14 mouse cellular contexts compared by ENCODE assay signal in the genomic region with DNA sequence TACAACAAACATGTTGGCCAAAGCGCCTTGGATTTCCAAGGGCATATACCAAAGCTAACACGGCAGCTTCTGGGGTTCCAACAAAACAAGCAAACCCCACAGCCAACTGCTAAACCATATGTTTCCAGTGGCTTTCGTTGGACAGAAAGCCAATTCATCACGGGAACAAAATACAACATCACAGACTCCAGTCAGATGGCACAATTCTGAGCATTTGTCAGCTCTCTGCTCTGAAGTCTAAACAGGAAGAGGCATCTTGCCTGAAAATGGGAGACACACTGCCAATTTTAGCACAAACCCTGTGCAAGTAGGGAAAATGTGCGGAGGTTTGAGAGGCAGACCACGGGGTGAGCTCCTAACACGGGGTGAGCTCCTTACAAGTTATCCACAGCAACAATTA.
DNase-seq lines count a peak whose midpoint lies in the region; ATAC-seq and TF ChIP-seq lines count a peak whose summit lies in the region.
"Had no signal": no experiment of that assay in that cellular context is flagged by ENCODE, and none has a peak within 500 bp of the region (broad histone marks: within the 10 kb centered on the region; RNA-seq: fewer than 3 reads in every experiment).

No protein-coding gene starts in this region.

- H3K4me2 ChIP-seq in forebrain, embryonic 13.5 days: no peak overlapping the region
- H3K4me2 ChIP-seq in forebrain, embryonic 11.5 days (ENCODE audit: low read depth, low read length, severe bottlenecking): no peak overlapping the region
- H3K4me2 ChIP-seq in midbrain, postnatal 0 days (ENCODE audit: low read depth, low read length, poor library complexity, severe bottlenecking): no peak overlapping the region
- no peak overlapping the region for H3K4me2 ChIP-seq in intestine, embryonic 16.5 days (ENCODE audit: low read depth, low read length)
- H3K4me2 ChIP-seq: heart, embryonic 12.5 days; midbrain, embryonic 12.5 days; neural tube, embryonic 12.5 days had no signal

- peaks cover 5% of the 10 kb centered on the region; the same call in 1 of the 2 replicates for H3K4me1 ChIP-seq in forebrain, embryonic 13.5 days
- no peaks in the 10 kb centered on the region for H3K4me1 ChIP-seq in forebrain, embryonic 11.5 days (replicated peaks; ENCODE audit: control insufficient read depth, insufficient read depth, low read length)
- no peaks in the 10 kb centered on the region for H3K4me1 ChIP-seq in midbrain, postnatal 0 days (ENCODE audit: insufficient read depth, low read length)
- H3K4me1 ChIP-seq in midbrain, embryonic 10.5 days: peaks cover 11% of the 10 kb centered on the region; the same call in 1 of the 2 replicates
- H3K4me1 ChIP-seq in intestine, embryonic 16.5 days (ENCODE audit: control insufficient read depth, insufficient read depth, low read length): peaks cover 4% of the 10 kb centered on the region; the same call in 1 of the 2 replicates
- H3K4me1 ChIP-seq: midbrain, embryonic 12.5 days had no signal

- WGBS in forebrain, embryonic 13.5 days: 91% methylated on average over 7 of the region's 7 CpGs
- WGBS in forebrain, embryonic 11.5 days: 86% methylated on average over 7 of the region's 7 CpGs
- 70% methylated on average over 7 of the region's 7 CpGs for WGBS in midbrain, postnatal 0 days
- 83% methylated on average over 7 of the region's 7 CpGs for WGBS in midbrain, embryonic 10.5 days
- WGBS in intestine, embryonic 16.5 days: 53% methylated on average over 7 of the region's 7 CpGs

- no peaks in the 10 kb centered on the region for H3K27me3 ChIP-seq in forebrain, embryonic 13.5 days
- H3K27me3 ChIP-seq in forebrain, embryonic 11.5 days (ENCODE audit: control insufficient read depth, insufficient read depth, low read length): no peaks in the 10 kb centered on the region
- H3K27me3 ChIP-seq in midbrain, postnatal 0 days (ENCODE audit: insufficient read depth, low read length): no peaks in the 10 kb centered on the region
- no peaks in the 10 kb centered on the region for H3K27me3 ChIP-seq in midbrain, embryonic 10.5 days (ENCODE audit: low read depth, poor library complexity, severe bottlenecking)
- no peaks in the 10 kb centered on the region for H3K27me3 ChIP-seq in intestine, embryonic 16.5 days (replicated peaks; ENCODE audit: control insufficient read depth, insufficient read depth, low read length)
- H3K27me3 ChIP-seq: heart, embryonic 12.5 days; midbrain, embryonic 12.5 days; neural tube, embryonic 12.5 days had no signal

- H3K27ac ChIP-seq in forebrain, embryonic 13.5 days: no peak overlapping the region
- H3K27ac ChIP-seq in forebrain, embryonic 11.5 days (ENCODE audit: low read depth, low read length): no peak overlapping the region
- no peak overlapping the region for H3K27ac ChIP-seq in midbrain, postnatal 0 days (ENCODE audit: low read depth, low read length)
- H3K27ac ChIP-seq in midbrain, embryonic 10.5 days (replicated peaks): no peak overlapping the region
- H3K27ac ChIP-seq in intestine, embryonic 16.5 days (ENCODE audit: low read length): no peak overlapping the region
- H3K27ac ChIP-seq: liver, embryonic 14.5 days; midbrain, embryonic 12.5 days; neural tube, embryonic 12.5 days had no signal

- no peak overlapping the region for H3K4me3 ChIP-seq in forebrain, embryonic 13.5 days
- no peak overlapping the region for H3K4me3 ChIP-seq in forebrain, embryonic 11.5 days (ENCODE audit: low read depth, low read length)
- no peak overlapping the region for H3K4me3 ChIP-seq in midbrain, postnatal 0 days (ENCODE audit: low read depth, low read length)
- no peak overlapping the region for H3K4me3 ChIP-seq in midbrain, embryonic 10.5 days
- H3K4me3 ChIP-seq in intestine, embryonic 16.5 days (ENCODE audit: low read length): no peak overlapping the region
- H3K4me3 ChIP-seq: erythroblast, embryonic 14.5 days; heart, embryonic 12.5 days; midbrain, embryonic 12.5 days; neural tube, embryonic 12.5 days had no signal

- H3K36me3 ChIP-seq in forebrain, embryonic 13.5 days (ENCODE audit: poor library complexity, severe bottlenecking): no peaks in the 10 kb centered on the region
- no peaks in the 10 kb centered on the region for H3K36me3 ChIP-seq in forebrain, embryonic 11.5 days (ENCODE audit: control insufficient read depth, insufficient read depth, low read length)
- no peaks in the 10 kb centered on the region for H3K36me3 ChIP-seq in midbrain, postnatal 0 days (ENCODE audit: insufficient read depth, low read length)
- H3K36me3 ChIP-seq in midbrain, embryonic 10.5 days: no peaks in the 10 kb centered on the region
- H3K36me3 ChIP-seq in intestine, embryonic 16.5 days (ENCODE audit: control insufficient read depth, insufficient read depth, low read length): no peaks in the 10 kb centered on the region
- H3K36me3 ChIP-seq: heart, embryonic 12.5 days; midbrain, embryonic 12.5 days; neural tube, embryonic 12.5 days had no signal

- peak; percentile 58; the same call in 1 of the 2 replicates for ATAC-seq in forebrain, embryonic 13.5 days
- no peak for ATAC-seq in forebrain, embryonic 11.5 days (replicated peaks; ENCODE audit: low FRiP score)
- no peak for ATAC-seq in midbrain, postnatal 0 days (ENCODE audit: low FRiP score)
- ATAC-seq in intestine, embryonic 16.5 days: no peak

- TF ChIP-seq CTCF in midbrain, postnatal 0 days (IDR thresholded peaks at IDR 0.05): no peak

- DNase-seq in forebrain, embryonic 11.5 days (ENCODE audit: low spot score): no peak
- peak; percentile 42 for DNase-seq in midbrain, postnatal 0 days (ENCODE audit: low spot score)
- no peak for DNase-seq in midbrain, embryonic 10.5 days (ENCODE audit: low spot score)
- DNase-seq in layer of hippocampus, adult 9-11 months: peak; percentile 70
- peak; percentile 16 to 25 for DNase-seq in right cerebral cortex, postnatal 36 days (ENCODE audit: low spot score in 2 of 2)
- DNase-seq in gastrocnemius, postnatal 10 days: no peak
- DNase-seq: thymus, postnatal 25 days had no signal

- H3K9ac ChIP-seq in forebrain, embryonic 13.5 days: no peak overlapping the region
- H3K9ac ChIP-seq in forebrain, embryonic 11.5 days (ENCODE audit: low read length): no peak overlapping the region
- H3K9ac ChIP-seq in midbrain, postnatal 0 days (replicated peaks; ENCODE audit: low read length, poor library complexity, severe bottlenecking): no peak overlapping the region
- no peak overlapping the region for H3K9ac ChIP-seq in intestine, embryonic 16.5 days (ENCODE audit: low read depth, low read length)
- H3K9ac ChIP-seq: heart, embryonic 12.5 days; liver, embryonic 14.5 days; midbrain, embryonic 12.5 days; neural tube, embryonic 12.5 days had no signal

- no peaks in the 10 kb centered on the region for H3K9me3 ChIP-seq in forebrain, embryonic 13.5 days (replicated peaks)
- H3K9me3 ChIP-seq in forebrain, embryonic 11.5 days (ENCODE audit: control insufficient read depth, low read length): no peaks in the 10 kb centered on the region
- no peaks in the 10 kb centered on the region for H3K9me3 ChIP-seq in midbrain, postnatal 0 days (ENCODE audit: low read length)
- H3K9me3 ChIP-seq in midbrain, embryonic 10.5 days (replicated peaks): no peaks in the 10 kb centered on the region
- no peaks in the 10 kb centered on the region for H3K9me3 ChIP-seq in intestine, embryonic 16.5 days (ENCODE audit: control insufficient read depth, low read length)
- H3K9me3 ChIP-seq: heart, embryonic 12.5 days; midbrain, embryonic 12.5 days; neural tube, embryonic 12.5 days had no signal

Comparison
In these comparisons a context has a peak if more than half of its experiments do, and no peak if none do; other contexts are left out.
1. DNase-seq: peak in midbrain, postnatal 0 days (single experiment), layer of hippocampus, adult 9-11 months (single experiment) and right cerebral cortex, postnatal 36 days (2 of 2); none in forebrain, embryonic 11.5 days (single experiment), midbrain, embryonic 10.5 days (single experiment) and gastrocnemius, postnatal 10 days (single experiment).